Mouse (Mus musculus): ENCODE results near the gene Pard3b.

DNA sequence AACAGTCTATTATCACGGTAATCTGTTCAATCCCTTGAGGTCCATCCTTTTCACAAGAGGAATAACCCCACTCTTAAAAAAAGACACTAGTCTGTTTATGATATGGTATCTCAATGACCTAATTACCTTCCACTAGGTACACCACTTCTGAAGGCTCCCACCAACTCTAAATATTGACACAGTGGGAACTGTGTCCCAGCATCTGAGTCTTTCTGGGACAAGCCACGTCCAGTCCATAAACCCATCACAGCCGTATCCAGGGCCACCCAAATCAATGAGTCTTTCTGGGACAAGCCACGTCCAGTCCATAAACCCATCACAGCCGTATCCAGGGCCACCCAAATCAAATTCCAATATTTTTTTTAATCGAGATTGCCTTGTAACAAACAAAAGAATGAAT lies 792.4 kb downstream of the Pard3b start:
- TF ChIP-seq CTCF (IDR thresholded peaks at IDR 0.05; ENCODE audit: insufficient read depth, low read length) (no peak), POLR2A (IDR thresholded peaks at IDR 0.05; ENCODE audit: borderline replicate concordance, extremely low read depth, low read depth, low read length) (no peak)
